ENCODE assay signal across 24 mouse cellular contexts in genomic region chr12:109469793-109470192, GRCm38 (mm10). TPM values are rescaled to one million over a fixed set of nuclear protein-coding genes. Genes with fewer than 3 reads are reported as not detected.
DNase-seq lines count a peak whose midpoint lies in the region; ATAC-seq and TF ChIP-seq lines count a peak whose summit lies in the region.
"Had no signal": no experiment of that assay in that cellular context is flagged by ENCODE, and none has a peak within 500 bp of the region (broad histone marks: within the 10 kb centered on the region; RNA-seq: fewer than 3 reads in every experiment).

No protein-coding gene starts in this region.

- no peak overlapping the region for H3K9ac ChIP-seq in MEL (ENCODE audit: control insufficient read depth, low read depth, low read length, poor library complexity, severe bottlenecking)
- H3K9ac ChIP-seq: embryonic facial prominence, embryonic 12.5 days; forebrain, embryonic 13.5 days; forebrain, embryonic 15.5 days; forebrain, postnatal 0 days had no signal

- H3K4me3 ChIP-seq in MEL (ENCODE audit: control insufficient read depth in 1 of 2, insufficient read depth in 1 of 2, low read depth in 2 of 2, low read length in 2 of 2): no peak overlapping the region
- H3K4me3 ChIP-seq: embryonic facial prominence, embryonic 10.5 days; embryonic facial prominence, embryonic 12.5 days; forebrain, embryonic 13.5 days; forebrain, embryonic 15.5 days had no signal

- no peak for TF ChIP-seq EP300 in MEL (IDR thresholded peaks at IDR 0.05; ENCODE audit: low read depth in 1 of 2, low read length in 2 of 2)

- no peaks in the 10 kb centered on the region for H3K27me3 ChIP-seq in MEL (ENCODE audit: control insufficient read depth in 1 of 2, insufficient read depth in 2 of 2, low read length in 2 of 2)
- H3K27me3 ChIP-seq: CH12.LX; embryonic facial prominence, embryonic 12.5 days; forebrain, embryonic 13.5 days; forebrain, embryonic 15.5 days had no signal

- no peak for TF ChIP-seq CTCF in MEL (IDR thresholded peaks at IDR 0.05 in 2 of 3, conservative IDR thresholded peaks at IDR 0.05 in 1 of 3; ENCODE audit: control insufficient read depth in 1 of 3, insufficient read depth in 1 of 3, low read depth in 2 of 3, low read length in 3 of 3, poor library complexity in 1 of 3, severe bottlenecking in 1 of 3)

- intact Hi-C loops in heart, postnatal 25 days (cut with DNase I): no loop called here

- no peaks in the 10 kb centered on the region for H3K9me3 ChIP-seq in MEL (replicated peaks; ENCODE audit: insufficient read depth, low read length)
- H3K9me3 ChIP-seq: embryonic facial prominence, embryonic 10.5 days; embryonic facial prominence, embryonic 12.5 days; forebrain, embryonic 13.5 days; forebrain, embryonic 15.5 days had no signal

- no peak for TF ChIP-seq RAD21 in MEL (IDR thresholded peaks at IDR 0.05; ENCODE audit: low read depth, low read length)

- no peak for TF ChIP-seq POLR2A in MEL (IDR thresholded peaks at IDR 0.05; ENCODE audit: control insufficient read depth in 1 of 2, insufficient read depth in 1 of 2, low read depth in 1 of 2, low read length in 2 of 2, poor library complexity in 1 of 2)

- no peaks in the 10 kb centered on the region for H3K79me2 ChIP-seq in MEL (ENCODE audit: control insufficient read depth, insufficient read depth, low read length, poor library complexity)

- DNase-seq in heart, adult 11 months: peak; percentile 41
- DNase-seq in heart, postnatal 25 days (ENCODE audit: low spot score): no peak
- DNase-seq in MEL (ENCODE audit: low read depth, low spot score): no peak
- no peak for DNase-seq in embryo, embryonic 10 days (ENCODE audit: low spot score)
- DNase-seq: adrenal gland, adult 2 months; adrenal gland, postnatal 10 days; adrenal gland, postnatal 25 days; B cell, adult 2 months; cerebellum, adult 11 months; cerebellum, adult 18-20 months; cerebellum, adult 8-10 months; cerebellum, adult 9-11 months; cerebellum, postnatal 14 days; cerebellum, postnatal 36 days; forebrain, postnatal 0 days had no signal

- H3K4me1 ChIP-seq in MEL (ENCODE audit: control insufficient read depth in 1 of 2, insufficient read depth in 2 of 2, low read length in 2 of 2): no peaks in the 10 kb centered on the region
- H3K4me1 ChIP-seq: forebrain, embryonic 13.5 days; forebrain, embryonic 15.5 days had no signal

- no peaks in the 10 kb centered on the region for H3K36me3 ChIP-seq in MEL (ENCODE audit: control insufficient read depth in 1 of 2, insufficient read depth in 2 of 2, low read length in 2 of 2)
- H3K36me3 ChIP-seq: embryonic facial prominence, embryonic 10.5 days; embryonic facial prominence, embryonic 12.5 days; forebrain, embryonic 15.5 days; G1E had no signal

- peak; percentile 65 for ATAC-seq in megakaryocyte progenitor cell, adult 5-6 weeks (replicated peaks; ENCODE audit: poor library complexity)
- ATAC-seq: CD4-positive, CD25-positive, alpha-beta regulatory T cell, adult 4 months; forebrain, embryonic 13.5 days; forebrain, embryonic 15.5 days; forebrain, postnatal 0 days had no signal

- no peak overlapping the region for H3K27ac ChIP-seq in MEL (ENCODE audit: control insufficient read depth, low read depth, low read length)
- H3K27ac ChIP-seq: embryonic facial prominence, embryonic 10.5 days; embryonic facial prominence, embryonic 12.5 days; forebrain, embryonic 13.5 days; forebrain, embryonic 15.5 days had no signal

TF ChIP-seq in MEL, 35 proteins besides CTCF, POLR2A, EP300 and RAD21:
- TF ChIP-seq ZNF384 (IDR thresholded peaks at IDR 0.05; ENCODE audit: low read depth, low read length): peak; percentile 59; the same call in 1 of the 2 replicates
- no peak for TF ChIP-seq ELF1 (IDR thresholded peaks at IDR 0.05; ENCODE audit: low read depth, low read length)

RNA-seq across cellular contexts. Expression of gene Dlk1, which starts 17.2 kb away (rescaled TPM):
- under 1 TPM; 0.26 to 0.61 TPM for total RNA-seq in heart, postnatal 25 days (2021)
- total RNA-seq in MEL (2012; rRNA removed): not detected in 2 replicates
- polyA plus RNA-seq in MEL (2012; ENCODE audit: insufficient read depth in 1 of 2, insufficient read length in 2 of 2, low read depth in 1 of 2, low replicate concordance in 2 of 2, missing spikeins in 1 of 2): not detected
- total RNA-seq in megakaryocyte progenitor cell, adult 5-6 weeks (2015): 0.64 TPM in 1 of 2 replicates, not detected in the other
- total RNA-seq in megakaryocyte progenitor cell, adult 5-6 weeks (2017): not detected in 2 replicates
- total RNA-seq: CH12.LX; common myeloid progenitor, adult 5-6 weeks had no signal
- polyA plus RNA-seq: CD4-positive, CD25-positive, alpha-beta regulatory T cell, adult 4 months; G1E had no signal
